Mouse (Mus musculus): ENCODE measurements at regions not wholly inside any gene's neighbourhood (a gene's known extent, or its start where the extent isn't known, plus 50 kb on each side); places are given as distances from the start of the nearest gene placed in this dataset.

DNA sequence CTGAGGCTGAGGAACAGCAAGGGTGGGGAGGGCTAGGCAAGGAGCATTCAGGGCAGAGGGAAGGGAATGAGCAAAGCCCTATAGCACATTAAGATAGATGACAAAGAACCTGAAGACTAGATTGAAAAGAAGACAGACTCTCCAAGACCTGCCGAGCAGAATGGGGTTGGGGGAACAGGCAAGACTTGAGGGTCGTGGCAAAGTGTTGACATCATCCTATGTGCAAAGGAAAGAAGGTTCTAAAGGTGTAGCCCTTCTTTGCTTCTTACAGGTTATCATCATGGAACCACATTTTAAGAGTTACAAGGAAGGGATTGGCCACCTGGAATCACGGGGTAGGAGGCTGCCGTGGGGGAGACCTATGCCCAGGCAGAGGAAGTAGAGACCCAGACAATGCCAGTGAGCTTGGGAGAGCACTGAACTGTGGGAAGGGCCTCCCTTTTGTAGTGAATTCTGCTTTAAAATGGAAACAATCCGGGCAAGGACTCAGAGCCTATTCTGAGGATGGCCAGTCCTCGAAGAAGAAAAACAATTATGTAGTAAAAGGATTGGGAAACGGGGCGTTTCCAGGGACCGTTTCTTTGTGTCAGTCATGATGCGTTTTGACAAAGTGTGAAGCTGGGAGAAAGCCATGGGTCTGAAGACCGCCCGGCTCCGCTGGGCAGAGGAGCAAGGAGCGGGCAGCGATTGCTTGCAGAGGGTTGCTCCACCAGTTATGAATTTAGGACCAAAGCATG, 55.5 kb upstream of the Cox10 start:
- DNase-seq: no peak
